Mouse (Mus musculus) hindbrain, embryonic 10.5 days (tissue): ENCODE measurements at regions not wholly inside any gene's neighbourhood (a gene's known extent, or its start where the extent isn't known, plus 50 kb on each side); places are given as distances from the start of the nearest gene placed in this dataset.
A peak's percentile ranks its signal among the peaks of the same experiment; 100 is the strongest.

ENCODE experiments used
- DNase-seq: peaks from one replicate; pipeline ENCODE4 v3.0.0-alpha.2; 2017; ENCODE audit warnings: low spot score
- H3K27ac ChIP-seq: fragments of 300-500 bp; sonication (generic); 2 replicates; pipeline ENCODE4 v1.5.1; 2016; ENCODE audit warnings: mild to moderate bottlenecking, moderate library complexity
- H3K27me3 ChIP-seq: fragments of 300-500 bp; sonication (generic); 2 replicates; pipeline ENCODE4 v1.6.1; 2016; ENCODE audit warnings: mild to moderate bottlenecking; ENCODE audit not compliant: poor library complexity, insufficient read depth, severe bottlenecking
- H3K36me3 ChIP-seq: fragments of 300-500 bp; sonication (generic); 2 replicates; pipeline ENCODE4 v1.6.1; 2016; ENCODE audit warnings: mild to moderate bottlenecking, moderate library complexity
- H3K4me1 ChIP-seq: fragments of 300-500 bp; sonication (generic); replicated peaks from 2 replicates; pipeline ENCODE4 v1.6.1; 2016; ENCODE audit warnings: mild to moderate bottlenecking
- H3K4me3 ChIP-seq: fragments of 300-500 bp; sonication (generic); 2 replicates; pipeline ENCODE4 v1.5.1; 2016; ENCODE audit warnings: mild to moderate bottlenecking, moderate library complexity
- H3K9me3 ChIP-seq: fragments of 300-500 bp; sonication (generic); 2 replicates; pipeline ENCODE4 v1.6.1; 2016; ENCODE audit warnings: mild to moderate bottlenecking, moderate library complexity
- WGBS: fragments of 180-500 bp; shearing (Covaris S2); methylation state at CpG from one replicate; pipeline ENCODE4 v1.1.7; 2016; 5-methylcytosine and 5-hydroxymethylcytosine counted together

DNA sequence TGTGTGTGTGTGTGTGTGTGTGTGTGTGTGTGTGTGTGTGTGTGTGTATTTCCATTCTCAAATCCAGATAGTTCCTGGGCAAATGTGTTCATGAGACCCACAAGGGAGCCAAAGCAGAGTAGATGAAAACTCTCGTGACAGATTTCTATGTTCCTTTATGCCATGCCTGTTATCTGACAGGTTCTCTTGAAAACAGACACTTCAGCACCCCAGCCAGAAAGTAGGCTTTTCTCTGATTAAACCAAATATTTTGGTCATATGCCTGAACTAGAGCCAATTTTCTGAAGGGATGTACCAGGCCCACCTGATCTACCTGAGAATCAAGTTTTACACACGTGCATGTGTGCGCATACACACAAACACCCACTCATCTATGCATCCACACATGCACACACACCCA, 95.5 kb downstream of the Psat1 start:
- Histone ChIP-seq H3K9me3 (no peaks in the 10 kb centered on the region), H3K36me3 (no peaks in the 10 kb centered on the region), H3K4me1 (no peaks in the 10 kb centered on the region), H3K27me3 (no peaks in the 10 kb centered on the region), H3K4me3 (no peak overlapping the region), H3K27ac (no peak overlapping the region)
- 93% methylated on average over 3 of the region's 3 CpGs for WGBS
- DNase-seq, result no peak

DNA sequence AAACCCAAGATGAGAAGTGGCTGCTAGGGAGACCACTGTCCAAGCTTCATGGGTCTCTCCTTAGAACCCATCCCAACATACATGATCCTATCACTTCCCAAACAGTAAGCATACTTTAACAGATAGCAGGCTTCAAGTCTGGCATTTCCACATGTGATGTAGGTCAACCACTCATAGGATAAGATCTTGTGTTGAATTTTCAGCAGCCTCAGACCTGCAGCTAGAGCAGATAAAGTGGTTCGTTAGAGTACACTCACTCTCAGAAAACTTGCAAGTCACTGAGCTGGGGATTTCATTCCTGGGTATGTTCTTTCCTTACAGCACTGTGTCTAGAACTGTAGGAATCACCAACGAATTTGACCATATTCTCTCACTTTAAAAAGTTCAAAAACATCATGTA, 96.4 kb downstream of the Psat1 start:
- Histone ChIP-seq H3K27me3 (no peaks in the 10 kb centered on the region), H3K36me3 (no peaks in the 10 kb centered on the region), H3K4me3 (no peak overlapping the region), H3K4me1 (no peaks in the 10 kb centered on the region), H3K27ac (no peak overlapping the region), H3K9me3 (no peaks in the 10 kb centered on the region)
- 69% methylated on average over 2 of the region's 2 CpGs for WGBS
- no peak for DNase-seq

DNA sequence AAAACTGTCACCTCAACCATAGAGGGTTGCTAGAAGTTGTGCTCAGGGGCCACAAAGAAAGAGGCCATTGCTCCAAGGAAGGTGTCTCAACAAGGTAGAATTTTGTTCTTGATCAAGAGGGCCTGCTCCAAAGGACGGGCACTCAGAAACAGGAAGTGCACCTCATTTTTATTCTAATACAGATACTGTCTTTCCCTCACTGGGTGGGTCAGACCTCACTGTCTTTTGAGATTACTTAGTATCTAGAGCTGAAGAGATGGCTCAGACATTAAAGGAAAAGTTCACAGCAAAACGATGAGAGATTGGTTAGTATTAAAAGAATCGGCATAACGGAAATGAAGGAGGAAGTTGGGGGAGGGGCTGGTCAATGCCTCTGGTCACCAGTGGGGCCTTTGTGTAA, 97.9 kb downstream of the Psat1 start:
- DNase-seq, result no peak
- no peaks in the 10 kb centered on the region for H3K36me3 ChIP-seq
- H3K4me3 ChIP-seq, result no peak overlapping the region
- H3K27me3 ChIP-seq, result no peaks in the 10 kb centered on the region
- H3K9me3 ChIP-seq, result no peaks in the 10 kb centered on the region
- H3K4me1 ChIP-seq, result no peaks in the 10 kb centered on the region
- no peak overlapping the region for H3K27ac ChIP-seq
- 90% methylated on average over 4 of the region's 4 CpGs for WGBS

DNA sequence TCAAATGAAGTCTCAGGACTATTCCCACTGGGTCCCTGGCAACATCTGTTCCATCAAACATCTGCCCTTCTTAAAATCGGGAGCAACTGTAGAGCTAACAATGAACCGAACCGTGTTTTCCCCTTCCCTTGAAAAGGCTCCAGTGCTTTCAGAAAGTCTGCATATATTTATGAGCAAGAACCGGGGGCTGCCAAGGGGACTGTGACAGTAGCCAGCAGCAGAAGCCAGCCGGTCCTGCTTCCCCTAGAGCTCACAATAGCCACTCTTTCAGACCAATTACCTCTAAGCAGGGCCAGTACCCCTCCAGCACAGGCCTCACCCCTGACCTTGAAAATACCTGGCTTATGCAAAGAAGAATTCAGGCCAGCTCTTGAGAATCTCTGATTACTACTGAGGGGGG, 108.8 kb downstream of the Psat1 start:
- peak overlapping the region; percentile 40 for H3K27ac ChIP-seq
- H3K9me3 ChIP-seq, result no peaks in the 10 kb centered on the region
- peak; percentile 19 for DNase-seq
- peaks cover 6% of the 10 kb centered on the region; the same call in 1 of the 2 replicates for H3K27me3 ChIP-seq
- 40% methylated on average over 5 of the region's 5 CpGs for WGBS
- peaks cover 31% of the 10 kb centered on the region for H3K4me1 ChIP-seq
- H3K4me3 ChIP-seq, result no peak overlapping the region
- H3K36me3 ChIP-seq, result no peaks in the 10 kb centered on the region

DNA sequence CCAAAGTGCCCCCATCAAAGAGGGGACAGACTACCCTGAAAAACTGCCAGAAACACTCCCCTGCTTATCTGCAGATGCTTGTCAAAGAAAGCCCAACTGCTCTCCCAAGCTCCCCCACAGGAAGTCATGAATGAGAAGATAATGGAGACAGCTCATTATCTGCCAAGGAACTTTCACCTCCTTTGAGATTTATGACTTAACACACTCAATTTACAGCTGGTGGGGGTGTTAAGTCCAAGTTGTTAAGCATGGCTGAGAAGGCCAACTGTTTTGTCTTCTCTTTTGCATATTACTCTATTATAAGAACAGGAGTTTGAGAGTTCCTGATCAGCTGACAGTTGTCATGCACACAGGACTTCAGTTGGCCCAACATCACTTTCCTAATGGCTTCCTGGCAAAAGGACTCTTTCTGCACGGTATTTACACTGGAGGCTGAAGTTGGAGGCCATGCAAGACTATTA, 109.4 kb downstream of the Psat1 start:
- peaks cover 31% of the 10 kb centered on the region for H3K4me1 ChIP-seq
- H3K4me3 ChIP-seq, result no peak overlapping the region
- WGBS, result 48% methylated on average over 1 of the region's 1 CpGs
- H3K36me3 ChIP-seq, result no peaks in the 10 kb centered on the region
- H3K9me3 ChIP-seq, result no peaks in the 10 kb centered on the region
- no peak for DNase-seq
- peaks cover 6% of the 10 kb centered on the region; the same call in 1 of the 2 replicates for H3K27me3 ChIP-seq
- peak overlapping the region; percentile 37 for H3K27ac ChIP-seq

DNA sequence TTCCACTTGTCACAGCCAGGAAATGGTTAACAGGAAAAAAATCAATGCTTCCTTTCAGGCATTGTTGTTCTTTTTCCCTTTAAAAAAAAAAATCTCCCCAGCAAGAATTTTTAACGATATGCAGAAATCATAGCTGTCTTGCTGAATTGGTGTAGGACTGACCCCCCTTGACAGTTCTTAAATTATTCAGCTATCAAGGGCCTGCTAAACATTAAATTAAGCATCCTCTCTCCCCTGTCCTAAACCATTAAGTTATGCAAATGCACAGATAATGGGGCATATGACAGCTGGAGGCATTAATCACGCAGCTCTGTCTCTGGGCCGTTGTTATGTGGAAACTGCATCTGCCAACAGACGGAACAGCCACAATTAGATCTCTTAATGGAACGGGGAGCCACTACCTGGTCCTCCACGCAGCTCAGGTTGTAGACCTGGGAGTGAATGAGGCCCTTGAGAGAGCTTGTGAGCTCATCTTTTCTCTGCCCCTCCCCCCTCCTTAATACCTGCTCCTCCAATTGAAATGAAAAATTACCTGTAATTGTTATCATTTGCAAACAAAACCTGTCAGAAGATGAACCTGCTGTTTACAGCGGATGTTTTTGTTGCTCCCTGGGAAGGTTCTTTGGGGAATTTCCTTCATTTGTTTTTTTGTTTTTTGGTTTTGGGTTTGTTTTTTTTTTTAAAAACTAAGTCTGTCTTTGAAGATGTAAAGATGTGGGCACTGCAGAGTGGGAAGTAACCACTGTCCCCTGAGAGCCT, 110.0 kb downstream of the Psat1 start:
- Histone ChIP-seq H3K4me1 (peaks cover 31% of the 10 kb centered on the region), H3K4me3 (no peak overlapping the region), H3K9me3 (no peaks in the 10 kb centered on the region), H3K27me3 (peaks cover 6% of the 10 kb centered on the region; the same call in 1 of the 2 replicates), H3K36me3 (no peaks in the 10 kb centered on the region), H3K27ac (peak overlapping the region; percentile 60)
- WGBS, result 37% methylated on average over 7 of the region's 7 CpGs
- DNase-seq, result peak; percentile 33

DNA sequence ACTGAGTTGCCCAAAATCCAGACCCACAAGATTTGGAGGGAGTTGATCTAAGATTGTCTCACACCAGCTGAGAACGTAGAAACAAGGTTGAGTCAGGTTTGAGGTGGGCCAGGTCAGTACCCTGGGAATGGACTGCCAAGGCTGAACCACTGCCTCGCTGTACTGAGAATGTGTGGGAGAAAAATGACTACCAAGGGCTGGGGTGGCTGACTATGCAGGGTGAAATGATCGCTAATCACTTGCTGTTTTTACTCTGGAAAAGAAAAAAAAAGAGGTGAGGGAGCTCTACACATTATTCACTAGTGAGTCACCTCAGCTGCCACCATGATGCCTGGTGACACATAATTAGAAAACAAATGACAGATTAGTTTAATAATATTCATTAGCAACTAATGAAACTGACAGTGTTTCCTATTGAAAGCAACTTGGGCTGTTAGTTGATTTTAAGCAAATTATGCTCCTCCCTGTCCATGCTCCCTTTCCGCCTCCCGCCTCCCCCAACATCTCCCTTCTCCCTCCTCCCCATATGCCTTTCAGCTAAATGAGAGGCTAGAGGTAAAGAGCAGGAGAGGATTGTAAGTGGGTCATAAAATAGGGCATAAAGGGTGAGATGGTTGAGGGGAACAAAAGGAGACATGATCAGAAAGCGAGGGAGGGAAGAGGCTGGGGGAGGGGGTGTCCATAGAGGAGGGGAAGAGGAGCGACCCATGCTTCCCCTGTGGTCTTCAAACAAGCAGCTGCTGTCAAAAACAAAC, 110.8 kb downstream of the Psat1 start:
- Histone ChIP-seq H3K9me3 (no peaks in the 10 kb centered on the region), H3K4me3 (no peak overlapping the region), H3K4me1 (peaks cover 31% of the 10 kb centered on the region), H3K27ac (peak overlapping the region; percentile 60), H3K27me3 (peaks cover 6% of the 10 kb centered on the region; the same call in 1 of the 2 replicates), H3K36me3 (no peaks in the 10 kb centered on the region)
- 51% methylated on average over 7 of the region's 7 CpGs for WGBS
- peak; percentile 25 for DNase-seq

DNA sequence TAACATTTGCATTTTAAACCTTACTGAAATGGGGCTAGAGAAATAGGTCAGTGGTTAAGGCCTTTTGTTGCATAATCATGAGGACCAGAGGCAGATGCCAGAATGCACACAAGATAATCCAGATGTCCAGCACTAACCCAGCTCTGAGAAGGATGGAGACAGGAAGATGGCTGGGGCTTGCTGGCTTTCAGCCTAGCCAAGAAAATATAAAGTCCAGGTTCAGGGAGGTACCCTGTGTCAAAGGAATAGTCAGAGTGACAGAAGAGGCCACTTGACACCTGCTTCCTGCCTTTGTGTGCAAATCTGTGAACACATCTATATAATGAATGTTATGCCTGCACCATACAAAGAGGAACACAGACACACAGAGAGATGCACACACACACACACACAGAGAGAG, 116.8 kb downstream of the Psat1 start:
- Histone ChIP-seq H3K4me1 (no peaks in the 10 kb centered on the region; the same call in 1 of the 2 replicates), H3K27ac (no peak overlapping the region), H3K36me3 (no peaks in the 10 kb centered on the region), H3K9me3 (no peaks in the 10 kb centered on the region), H3K27me3 (peaks cover 6% of the 10 kb centered on the region; the same call in 1 of the 2 replicates), H3K4me3 (no peak overlapping the region)
- no peak for DNase-seq

DNA sequence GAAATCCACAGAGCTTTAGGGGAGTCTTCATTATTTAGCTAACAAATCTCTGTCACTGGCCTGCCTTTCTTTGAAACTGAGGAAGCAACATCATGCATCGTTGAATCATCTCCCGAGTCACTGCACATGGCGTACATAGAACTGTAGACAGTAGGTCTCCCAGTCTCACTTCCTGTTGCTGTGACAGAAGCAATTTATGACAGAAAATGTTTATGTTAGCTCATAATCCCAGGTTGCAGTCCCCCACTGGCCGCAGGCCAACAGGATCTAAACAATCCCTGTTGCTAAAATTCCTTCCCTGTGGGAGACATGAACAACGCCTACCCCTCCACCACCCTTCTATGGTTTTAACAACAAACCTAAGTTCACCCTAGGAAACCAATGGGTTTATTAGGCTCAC, 118.0 kb downstream of the Psat1 start:
- no peak overlapping the region for H3K4me3 ChIP-seq
- 82% methylated on average over 5 of the region's 5 CpGs for WGBS
- no peaks in the 10 kb centered on the region; the same call in 1 of the 2 replicates for H3K4me1 ChIP-seq
- H3K36me3 ChIP-seq, result no peaks in the 10 kb centered on the region
- DNase-seq, result no peak
- no peaks in the 10 kb centered on the region for H3K9me3 ChIP-seq
- H3K27me3 ChIP-seq, result no peaks in the 10 kb centered on the region
- no peak overlapping the region for H3K27ac ChIP-seq

DNA sequence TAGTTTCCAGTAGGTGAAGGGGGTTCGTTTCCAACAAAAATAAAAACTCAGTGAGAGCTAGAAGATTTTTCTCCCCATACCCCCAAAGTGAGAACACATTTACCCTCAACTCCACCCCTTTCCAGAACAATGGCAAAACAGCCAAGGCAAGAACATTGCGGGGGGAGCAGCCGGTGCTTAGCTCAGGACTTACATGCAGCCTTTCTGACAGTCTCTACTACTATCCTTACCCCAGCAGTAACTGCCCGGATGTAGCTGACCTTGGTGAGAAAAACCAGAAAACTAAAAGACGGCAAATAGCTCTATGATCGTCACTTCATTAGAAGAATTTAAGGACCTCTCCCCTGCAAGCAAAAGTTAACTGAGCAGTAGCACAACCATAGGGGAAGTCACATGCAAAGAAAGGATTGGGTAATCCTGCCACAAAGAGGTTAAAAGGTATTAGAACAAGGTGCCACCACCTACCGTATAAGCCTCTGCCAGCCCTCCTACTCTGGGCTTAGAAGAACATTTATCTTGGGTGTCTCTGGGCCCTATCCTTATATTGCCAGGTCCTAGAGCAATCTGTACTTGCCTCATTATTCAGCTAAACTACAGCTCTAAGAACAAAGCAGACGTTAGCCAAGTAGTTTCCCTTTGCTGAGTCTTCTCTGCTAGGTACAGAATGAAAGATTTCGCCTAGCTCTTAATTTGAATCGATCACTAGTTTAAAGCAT, 119.0 kb downstream of the Psat1 start:
- Histone ChIP-seq H3K27me3 (no peaks in the 10 kb centered on the region), H3K4me3 (no peak overlapping the region), H3K27ac (0 out of 2 replicates have a peak overlapping the region, but pooled peaks have one; percentile 35), H3K9me3 (no peaks in the 10 kb centered on the region), H3K36me3 (no peaks in the 10 kb centered on the region), H3K4me1 (no peaks in the 10 kb centered on the region; the same call in 1 of the 2 replicates)
- no peak for DNase-seq
- WGBS, result 83% methylated on average over 10 of the region's 10 CpGs

DNA sequence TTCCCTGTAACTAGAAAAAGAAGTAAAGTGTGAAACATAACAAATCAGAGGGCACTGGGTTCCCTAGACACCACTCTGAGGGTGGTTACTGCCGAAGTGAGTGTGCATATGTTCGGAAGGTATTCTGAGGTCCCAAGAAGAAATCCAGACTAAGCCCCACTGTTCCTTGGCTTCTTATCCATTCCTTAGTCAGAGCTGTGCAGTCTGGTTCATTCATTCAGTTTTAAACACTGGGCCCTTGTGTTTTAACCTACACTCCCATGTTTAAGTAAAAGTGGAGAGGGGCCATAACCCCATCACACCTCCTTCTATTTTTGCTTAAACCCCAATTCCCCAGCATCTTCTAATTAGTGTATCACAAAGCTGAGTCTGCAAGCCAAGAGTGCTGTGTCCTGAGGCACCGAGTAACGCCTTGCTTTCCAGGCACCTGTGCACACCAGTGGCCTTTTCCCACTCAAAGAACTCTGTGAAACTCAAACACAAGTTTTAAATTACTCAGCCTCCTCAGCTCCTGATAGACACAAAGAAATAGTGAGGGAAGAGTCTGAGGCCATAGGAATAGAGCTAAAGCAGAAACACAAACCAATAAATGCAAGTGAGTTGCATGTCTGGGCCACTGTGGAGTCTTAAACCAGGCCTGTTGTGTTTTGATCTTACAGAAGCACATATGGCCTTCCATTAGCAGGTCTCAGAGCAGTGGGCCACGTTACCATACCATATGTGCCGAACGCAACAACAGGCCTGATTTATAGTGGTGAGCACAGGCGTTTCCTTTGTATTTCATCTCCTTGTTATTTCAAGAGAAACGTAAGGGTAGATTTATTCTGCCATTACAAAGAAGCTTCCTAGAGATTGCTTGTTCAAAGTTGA, 119.8 kb downstream of the Psat1 start:
- no peaks in the 10 kb centered on the region for H3K9me3 ChIP-seq
- H3K27me3 ChIP-seq, result no peaks in the 10 kb centered on the region
- peak overlapping the region; percentile 35; the same call in 1 of the 2 replicates for H3K27ac ChIP-seq
- H3K4me1 ChIP-seq, result no peaks in the 10 kb centered on the region; the same call in 1 of the 2 replicates
- no peak overlapping the region for H3K4me3 ChIP-seq
- WGBS, result 83% methylated on average over 9 of the region's 9 CpGs
- H3K36me3 ChIP-seq, result no peaks in the 10 kb centered on the region
- DNase-seq, result no peak
